Mouse (Mus musculus) c-Kit-positive CD71-positive TER-119-positive erythroid progenitor cells, embryonic 14.5 days (primary cell): Measurements from ENCODE around the gene Ptgis.

Source experiments
- DNase-seq: peaks from one replicate; pipeline ENCODE4 v3.0.0-alpha.2; 2013; ENCODE audit warnings: low spot score

Gene Ptgis

DNA sequence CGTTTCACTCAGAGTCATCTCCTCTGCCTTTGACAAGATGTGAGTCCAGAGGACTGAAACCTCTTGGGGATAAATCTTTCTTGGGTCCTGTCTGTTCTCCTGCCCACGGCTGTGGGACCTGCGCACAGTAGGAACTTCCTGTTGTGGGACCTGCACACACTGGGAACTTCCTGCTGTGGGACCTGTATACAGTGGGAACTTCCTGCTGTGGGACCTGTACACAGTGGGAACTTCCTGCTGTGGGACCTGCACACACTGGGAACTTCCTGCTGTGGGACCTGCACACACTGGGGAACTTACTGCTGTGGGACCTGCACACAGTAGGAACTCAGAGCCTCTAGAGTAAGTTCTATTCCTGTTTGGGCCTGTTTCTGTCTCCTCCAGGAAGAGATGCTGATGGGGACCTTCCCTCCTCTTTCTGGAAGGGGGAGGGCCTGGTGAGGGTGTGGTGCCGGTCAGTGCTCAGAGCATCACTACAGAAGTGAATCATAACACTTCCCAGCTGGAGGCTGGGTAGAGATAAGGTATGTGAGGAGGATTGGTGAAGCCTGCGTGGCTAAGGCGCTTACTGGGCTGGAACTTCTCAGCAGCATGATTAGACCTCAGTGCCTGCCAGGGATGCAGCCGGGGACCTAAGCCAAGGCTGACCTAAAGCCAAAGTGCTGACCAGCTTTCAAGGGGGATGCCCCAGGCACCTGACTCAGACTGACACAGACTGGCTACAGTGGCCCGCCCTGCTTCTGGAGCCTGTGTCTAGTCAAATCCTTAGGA lies 22.8 kb upstream of the Ptgis start:
- no peak for DNase-seq

DNA sequence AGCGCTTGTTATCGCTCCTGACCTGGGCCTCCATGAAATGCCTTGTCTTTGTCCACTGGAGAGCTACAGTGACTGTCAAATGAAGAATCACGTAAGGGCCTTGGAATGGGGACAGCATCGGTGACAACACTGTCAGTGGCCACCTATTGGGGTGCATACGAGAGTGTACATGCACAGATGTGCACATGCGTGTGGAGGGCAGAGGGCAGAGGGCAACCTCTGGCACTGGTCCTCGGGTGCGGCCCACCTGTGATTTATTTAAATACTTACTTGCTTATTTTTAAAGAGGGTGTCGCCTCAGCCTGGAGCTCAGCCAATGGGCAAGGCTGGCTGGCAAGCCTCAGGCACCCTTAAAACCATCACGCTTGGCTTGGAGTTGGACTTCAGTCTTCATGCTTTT lies 22.0 kb upstream of the Ptgis start:
- DNase-seq = no peak

- DNase-seq = no peak
Observed at GRCm38 (mm10) chr2:167261106-167261505, 20.7 kb upstream of the Ptgis start.

- no peak for DNase-seq
Observed at GRCm38 (mm10) chr2:167257790-167258189, 17.4 kb upstream of the Ptgis start.

GRCm38 (mm10) chr2:167254808-167255207 lies 14.4 kb upstream of the Ptgis start:
- no peak for DNase-seq

- DNase-seq = no peak
Observed at GRCm38 (mm10) chr2:167254185-167254584, 13.8 kb upstream of the Ptgis start.

DNA sequence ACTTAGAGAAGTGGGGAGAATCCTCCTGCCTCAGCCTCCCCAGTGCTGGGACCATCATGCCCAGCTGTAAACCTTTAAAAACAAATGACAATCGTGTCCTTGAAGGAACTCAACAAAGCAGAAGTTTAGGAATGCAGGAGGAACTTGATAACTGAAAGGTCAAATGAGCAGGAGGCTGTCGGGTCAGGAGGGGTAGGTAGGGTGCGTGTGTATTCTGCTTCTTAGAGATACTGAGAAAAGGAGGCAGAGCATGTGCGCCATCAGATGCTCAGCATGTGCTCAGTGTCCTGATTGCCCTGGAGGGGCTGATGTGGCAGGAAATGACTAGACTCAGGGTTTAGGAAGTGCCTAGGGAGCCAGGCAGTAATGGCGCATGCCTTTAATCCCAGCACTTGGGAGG lies 13.1 kb upstream of the Ptgis start:
- no peak for DNase-seq

DNA sequence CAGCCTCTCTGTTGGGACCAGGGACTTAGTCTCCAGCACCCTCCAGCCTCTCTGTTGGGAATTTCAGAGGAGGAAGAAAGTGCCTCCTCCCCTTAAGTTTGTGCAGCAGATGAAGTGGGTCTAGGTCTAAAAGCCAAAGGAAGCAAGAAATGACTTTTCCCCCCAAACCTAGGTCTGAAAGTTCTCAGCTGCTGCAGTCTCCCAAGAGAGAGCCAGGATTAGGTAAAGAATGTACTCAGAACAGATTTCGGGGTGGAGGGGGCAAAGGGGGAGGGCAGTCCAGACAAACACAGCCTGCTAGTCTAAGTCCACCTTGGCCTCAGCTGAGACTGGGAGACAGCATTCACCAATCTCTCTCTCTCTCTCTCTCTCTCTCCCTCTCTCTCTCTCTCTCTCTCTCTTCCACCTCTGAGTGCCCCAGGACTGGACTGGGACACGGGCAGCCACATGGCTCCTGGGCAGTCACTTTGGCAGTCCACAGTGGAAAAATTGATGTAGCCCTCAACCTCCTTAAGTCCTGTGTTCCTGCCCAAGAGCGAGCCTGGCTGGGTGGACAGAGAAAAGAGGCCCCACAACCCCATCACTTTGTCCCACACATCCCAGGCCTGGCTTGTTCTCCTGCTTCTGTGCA lies 11.8 kb upstream of the Ptgis start:
- DNase-seq = no peak

- DNase-seq = no peak
Observed at GRCm38 (mm10) chr2:167250736-167251337, 10.4 kb upstream of the Ptgis start.

DNA sequence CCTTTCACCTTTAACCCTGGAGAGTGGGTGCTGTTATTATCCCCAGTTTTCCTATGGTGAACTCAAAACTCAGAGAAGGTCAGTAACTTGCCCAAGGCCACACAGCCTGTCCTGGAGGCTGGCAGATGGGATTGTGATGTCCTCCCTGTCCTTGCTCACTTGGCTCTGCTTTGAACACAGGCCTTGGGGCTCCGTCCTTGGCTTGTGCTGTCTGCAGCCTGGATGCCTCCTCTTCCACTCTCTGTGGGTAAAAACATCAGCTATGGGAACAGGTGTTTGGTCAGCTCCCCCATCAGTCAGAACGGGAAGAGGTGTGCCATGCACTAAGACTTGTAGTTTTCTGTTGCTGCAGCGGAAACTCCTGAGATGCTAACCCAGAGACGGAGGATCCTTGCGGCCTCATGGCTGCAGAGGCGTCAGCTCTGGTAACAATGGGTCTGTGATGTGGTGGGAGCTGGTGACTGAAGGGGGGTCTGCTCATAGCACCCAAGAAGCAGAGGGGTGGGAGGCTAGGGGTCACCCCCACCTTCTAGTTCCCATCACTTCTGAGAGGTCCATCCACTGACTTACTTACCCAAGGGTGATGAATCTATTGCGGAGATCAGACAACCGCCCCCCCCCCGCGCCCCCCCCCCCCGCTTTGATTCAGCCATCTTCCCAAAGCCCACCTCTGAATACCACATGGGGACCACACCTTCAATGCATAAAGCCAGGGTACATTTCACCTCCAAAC lies 9.8 kb upstream of the Ptgis start:
- DNase-seq = no peak

DNA sequence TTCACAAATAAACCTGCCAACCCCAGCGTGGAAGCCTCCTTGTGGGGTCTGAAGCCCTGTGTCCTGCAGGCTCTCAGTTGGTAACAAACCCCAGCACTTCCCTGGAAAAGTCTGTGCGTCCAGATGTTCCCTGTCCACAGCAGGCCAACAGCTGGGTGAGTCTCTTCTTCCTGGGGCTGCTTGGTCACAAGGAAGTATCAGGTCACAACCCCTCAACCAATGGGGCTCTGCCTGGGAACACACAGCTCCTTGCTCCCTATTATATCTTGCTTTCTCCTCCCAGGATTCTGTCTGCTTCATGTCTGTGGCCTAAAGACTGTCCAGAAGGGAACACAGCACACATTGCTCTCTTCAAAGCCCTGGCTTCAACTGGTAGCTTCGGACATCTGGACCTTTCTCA lies 9.2 kb upstream of the Ptgis start:
- no peak for DNase-seq

DNA sequence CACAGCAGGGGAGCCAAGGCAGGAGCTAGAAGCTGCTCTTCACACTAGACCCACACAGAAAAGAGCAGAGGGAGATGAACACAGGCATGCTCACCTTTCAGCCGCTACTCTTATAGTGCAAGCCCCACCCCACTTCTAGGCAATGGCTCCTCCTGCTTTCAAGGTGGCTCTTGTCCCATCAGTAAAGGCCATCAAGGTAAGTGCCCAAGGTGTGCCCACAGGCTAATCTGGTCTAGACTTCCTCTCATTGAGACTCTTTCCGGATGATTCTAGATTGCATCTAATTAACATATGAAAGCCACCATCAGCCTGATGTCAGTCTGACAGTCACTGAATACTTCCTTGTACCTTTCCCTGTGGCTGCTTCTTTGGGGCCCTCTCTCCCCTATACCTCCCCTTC lies 7.4 kb upstream of the Ptgis start:
- no peak for DNase-seq

- DNase-seq = no peak
Observed at GRCm38 (mm10) chr2:167246704-167247103, 6.3 kb upstream of the Ptgis start.

DNA sequence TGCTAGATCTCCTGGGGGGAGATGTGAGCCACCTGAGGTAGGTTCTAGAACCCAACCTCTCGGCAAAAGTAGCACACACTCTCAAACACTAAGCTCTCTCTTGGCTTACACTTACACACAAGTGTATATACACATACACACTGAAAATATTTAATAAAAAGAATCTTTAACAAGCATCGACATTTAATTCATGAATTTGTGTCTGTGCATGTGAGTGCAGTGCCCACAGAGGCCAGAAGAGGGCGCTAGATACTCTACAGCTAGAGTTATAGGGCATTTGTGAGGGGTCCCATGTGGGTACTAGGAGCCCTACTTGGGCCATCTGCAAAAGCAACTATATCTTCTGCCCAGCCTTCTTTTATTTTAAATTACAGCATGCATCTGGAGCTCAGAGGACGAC lies 4.5 kb upstream of the Ptgis start:
- no peak for DNase-seq

- no peak for DNase-seq
Observed at GRCm38 (mm10) chr2:167243831-167244563, 3.6 kb upstream of the Ptgis start.

GRCm38 (mm10) chr2:167239262-167239661 lies 1.1 kb downstream of the Ptgis start:
- no peak for DNase-seq

- DNase-seq = no peak
Observed at GRCm38 (mm10) chr2:167237224-167237623, 3.2 kb downstream of the Ptgis start.

DNA sequence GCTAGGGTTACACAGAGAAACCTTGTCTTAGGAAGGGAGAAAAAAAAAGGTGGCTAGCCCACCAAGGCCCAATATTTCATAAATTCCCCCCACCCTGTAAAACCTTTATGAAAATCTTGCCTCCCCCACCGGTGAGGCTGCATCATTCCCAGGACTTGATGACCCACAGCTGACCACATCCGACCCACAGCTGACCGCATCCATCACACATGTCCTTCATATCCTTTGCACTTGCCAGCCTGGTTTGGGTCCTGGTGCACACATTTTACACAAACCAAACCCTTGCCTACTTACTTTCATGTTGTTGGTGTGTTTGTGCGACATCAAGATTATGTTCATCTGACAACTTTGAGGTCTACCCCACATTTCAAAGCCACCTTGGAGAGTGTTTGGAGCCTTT lies 4.2 kb downstream of the Ptgis start:
- DNase-seq = no peak

- DNase-seq = no peak
Observed at GRCm38 (mm10) chr2:167235338-167236018, 4.9 kb downstream of the Ptgis start.

GRCm38 (mm10) chr2:167233771-167234170 lies 6.6 kb downstream of the Ptgis start:
- DNase-seq = no peak

DNA sequence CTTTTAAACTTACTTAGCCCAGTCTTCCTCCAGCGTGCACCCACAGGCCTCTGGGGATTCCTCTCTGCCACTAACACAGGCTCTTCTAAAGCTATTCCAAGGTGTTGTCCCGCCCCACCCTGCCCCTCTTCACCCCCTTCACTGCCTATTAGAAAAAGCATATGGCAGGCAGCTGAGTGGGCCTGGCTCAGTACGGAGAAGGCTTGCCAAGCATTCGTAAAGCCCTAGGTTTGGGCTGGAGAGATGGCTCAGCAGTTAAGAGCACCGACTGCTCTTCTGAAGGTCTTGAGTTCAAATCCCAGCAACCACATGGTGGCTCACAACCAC lies 7.4 kb downstream of the Ptgis start:
- no peak for DNase-seq
